Mouse (Mus musculus) hindbrain, embryonic 15.5 days (tissue): Measurements from ENCODE around the gene Fam110a. TPM values are rescaled to one million over a fixed set of nuclear protein-coding genes. Genes with fewer than 3 reads are reported as not detected.

ENCODE experiments used
- ATAC-seq: fragments of 200-750 bp; cut with Nextera tagmentation; 2 replicates; pipeline ENCODE4 v1.8.0; 2017; ENCODE audit warnings: low read depth, moderate number of reproducible peaks, moderate TSS enrichment; ENCODE audit not compliant: low FRiP score
- H3K27ac ChIP-seq: fragments of 300-500 bp; sonication (generic); replicated peaks from 2 replicates; pipeline ENCODE4 v1.5.1; 2015; ENCODE audit warnings: mild to moderate bottlenecking, inconsistent platforms
- H3K27me3 ChIP-seq: fragments of 300-500 bp; sonication (generic); 2 replicates; pipeline ENCODE4 v1.6.1; 2015; ENCODE audit warnings: control low read depth, inconsistent platforms
- H3K36me3 ChIP-seq: fragments of 300-500 bp; sonication (generic); 2 replicates; pipeline ENCODE4 v1.6.1; 2015; ENCODE audit warnings: control low read depth, inconsistent platforms
- H3K4me1 ChIP-seq: fragments of 300-500 bp; sonication (generic); replicated peaks from 2 replicates; pipeline ENCODE4 v1.6.1; 2015; ENCODE audit warnings: control low read depth, inconsistent platforms
- H3K4me2 ChIP-seq: fragments of 300-500 bp; sonication (generic); 2 replicates; pipeline ENCODE4 v1.6.1; 2015; ENCODE audit warnings: moderate library complexity, mild to moderate bottlenecking, inconsistent platforms
- H3K4me3 ChIP-seq: fragments of 300-500 bp; sonication (generic); 2 replicates; pipeline ENCODE4 v1.5.1; 2015; ENCODE audit warnings: mild to moderate bottlenecking, inconsistent platforms
- H3K9ac ChIP-seq: fragments of 300-500 bp; sonication (generic); 2 replicates; pipeline ENCODE4 v1.6.1; 2015; ENCODE audit warnings: inconsistent platforms
- H3K9me3 ChIP-seq: fragments of 300-500 bp; sonication (generic); 2 replicates; pipeline ENCODE4 v1.6.1; 2016; ENCODE audit warnings: control low read depth, inconsistent platforms
- WGBS: fragments of 180-500 bp; shearing (Covaris S2); methylation state at CpG from one replicate; pipeline ENCODE4 v1.1.7; 2015; 5-methylcytosine and 5-hydroxymethylcytosine counted together
- polyA plus RNA-seq: library from polyadenylated mRNA; unstranded; fragments of >200 nt; fragmentation: Nextera tagmentation; extraction: Ambion mirVana; gene quantifications from 2 replicates; pipeline ENCODE4 v1.2.1, GENCODE M21; 2015

Fam110a gene
- polyA plus RNA-seq, 1 experiment from 2014 or later = 48.3 TPM

DNA sequence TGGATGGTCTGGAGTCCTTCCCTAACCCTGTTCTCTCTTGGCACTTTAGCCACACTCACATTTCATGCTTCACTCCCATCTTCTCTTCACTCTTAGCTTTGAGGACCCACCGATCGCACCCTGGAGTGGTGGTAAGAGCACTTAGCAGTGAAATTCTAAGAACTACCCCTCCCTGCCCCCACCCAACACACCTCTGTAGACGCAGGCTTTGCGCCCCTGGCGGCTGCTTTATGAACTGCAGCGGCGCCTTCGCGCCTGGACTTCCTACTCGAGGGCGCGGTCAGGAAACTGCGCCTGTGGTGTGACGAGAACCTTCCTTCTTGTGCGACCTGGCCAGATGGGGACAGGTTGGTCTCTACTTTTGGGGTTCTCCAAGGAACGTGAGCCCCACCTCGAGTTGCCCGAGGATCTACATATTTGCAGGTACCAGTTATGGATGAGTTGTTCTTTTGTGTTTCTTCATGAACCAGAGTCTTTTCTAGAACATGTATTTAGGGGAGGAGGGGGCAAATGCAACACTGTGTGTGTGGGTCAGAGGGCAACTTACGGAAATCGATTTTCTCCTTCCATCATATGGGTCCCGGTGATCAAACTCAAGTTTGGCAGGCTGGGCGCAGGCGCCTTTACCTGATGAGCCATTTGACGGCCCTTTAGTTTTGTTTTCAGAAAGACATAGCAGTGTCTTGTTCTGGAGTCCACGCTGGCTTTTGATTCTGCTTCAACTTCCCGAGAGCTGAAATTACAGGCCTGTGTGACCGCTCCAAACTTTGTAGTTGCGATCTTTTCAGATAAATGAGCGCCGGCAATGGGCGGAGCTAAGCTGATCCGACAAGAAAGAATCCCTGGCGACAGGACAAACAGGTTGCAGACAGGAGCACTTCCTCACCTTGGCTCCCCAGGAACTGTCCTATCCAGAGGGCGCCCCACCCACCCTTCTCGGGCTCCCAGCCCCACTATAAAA lies 16.5 kb upstream of the Fam110a start, which contains the start of gene Slc52a3:
TSS of gene Slc52a3 (plus strand) at position 283 of the 961 bp plus-strand sequence.
- Histone ChIP-seq H3K4me1 (peaks cover 12% of the 10 kb centered on the region), H3K4me3 (no peak within 1 kb of the TSS), H3K9me3 (no peaks in the 10 kb centered on the region), H3K36me3 (no peaks in the 10 kb centered on the region), H3K4me2 (peak within 1 kb of the TSS; percentile 5; the same call in 1 of the 2 replicates), H3K27me3 (peaks cover 42% of the 10 kb centered on the region), H3K27ac (no peak within 1 kb of the TSS), H3K9ac (no peak within 1 kb of the TSS)
- 9% methylated on average over 35 of the region's 35 CpGs for WGBS
- ATAC-seq = no peak

DNA sequence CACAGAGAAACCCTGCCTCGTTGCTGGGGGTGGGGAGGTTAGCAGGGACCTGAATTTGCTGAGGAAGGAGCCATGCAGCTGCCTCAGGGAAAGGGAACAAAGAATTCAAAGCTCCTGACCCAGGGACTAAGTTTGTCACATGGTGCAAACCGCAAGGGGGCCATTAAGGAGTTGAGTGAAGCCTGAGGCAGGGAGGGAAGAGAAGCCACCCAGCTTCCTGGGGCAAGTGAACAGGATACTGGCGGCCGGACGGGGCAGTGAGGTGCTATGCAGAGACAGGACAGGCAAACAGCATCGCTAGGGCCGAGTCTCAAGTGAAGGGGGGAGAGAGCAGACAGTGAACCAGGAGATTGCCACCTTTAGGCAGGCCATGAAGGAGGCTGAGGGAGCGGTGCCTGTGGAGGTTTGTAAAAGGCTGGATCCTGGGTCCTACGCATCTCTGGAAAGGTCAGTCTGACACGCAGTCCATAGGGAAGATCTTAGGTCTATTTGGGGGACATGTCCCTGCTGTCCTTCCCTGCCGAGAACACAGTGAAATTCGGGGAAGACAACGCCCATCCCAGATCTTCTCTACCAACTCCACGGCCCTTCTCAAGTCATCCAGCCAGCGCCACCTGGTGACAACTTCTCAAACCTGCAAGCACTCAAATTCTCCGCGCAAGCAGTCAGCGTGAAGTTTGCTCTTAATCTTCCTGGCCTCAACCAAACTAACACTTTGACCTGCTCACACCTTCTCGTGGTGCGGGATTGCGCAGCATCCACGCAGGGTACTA lies 14.5 kb upstream of the Fam110a start:
- Histone ChIP-seq H3K9me3 (no peaks in the 10 kb centered on the region), H3K36me3 (no peaks in the 10 kb centered on the region), H3K27ac (no peak overlapping the region), H3K27me3 (peaks cover 32% of the 10 kb centered on the region), H3K4me1 (peaks cover 16% of the 10 kb centered on the region; the same call in 1 of the 2 replicates), H3K9ac (no peak overlapping the region), H3K4me2 (peak overlapping the region; percentile 54), H3K4me3 (0 out of 2 replicates have a peak overlapping the region, but pooled peaks have one; percentile 14)
- WGBS = 8% methylated on average over 22 of the region's 22 CpGs
- ATAC-seq = peak; percentile 36; the same call in 1 of the 2 replicates

DNA sequence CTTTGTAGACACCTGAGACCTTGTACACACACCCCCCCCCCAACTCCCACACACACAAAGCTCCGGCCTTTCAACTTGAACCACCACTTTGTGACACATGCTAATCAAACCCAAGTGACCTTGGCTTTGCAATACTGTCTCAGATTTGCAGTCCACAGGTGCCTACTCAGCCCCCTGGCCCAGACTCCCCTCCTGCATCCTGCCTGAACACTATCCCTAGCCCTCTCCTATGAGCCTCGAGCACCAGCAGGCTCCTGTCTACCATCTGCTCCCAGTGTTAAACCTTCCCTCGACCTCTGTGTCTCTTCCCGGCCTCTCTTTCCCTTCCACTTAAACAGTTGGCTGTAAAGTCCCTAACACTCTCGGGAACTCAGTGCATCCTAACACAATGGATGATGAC lies 11.4 kb upstream of the Fam110a start:
- H3K4me2 ChIP-seq = no peak overlapping the region
- no peak overlapping the region for H3K27ac ChIP-seq
- WGBS = 22% methylated on average over 5 of the region's 5 CpGs
- no peak overlapping the region for H3K9ac ChIP-seq
- H3K9me3 ChIP-seq = no peaks in the 10 kb centered on the region
- peaks cover 15% of the 10 kb centered on the region; the same call in 1 of the 2 replicates for H3K4me1 ChIP-seq
- ATAC-seq = peak; percentile 43
- H3K36me3 ChIP-seq = no peaks in the 10 kb centered on the region
- H3K27me3 ChIP-seq = peaks cover 15% of the 10 kb centered on the region
- H3K4me3 ChIP-seq = no peak overlapping the region

DNA sequence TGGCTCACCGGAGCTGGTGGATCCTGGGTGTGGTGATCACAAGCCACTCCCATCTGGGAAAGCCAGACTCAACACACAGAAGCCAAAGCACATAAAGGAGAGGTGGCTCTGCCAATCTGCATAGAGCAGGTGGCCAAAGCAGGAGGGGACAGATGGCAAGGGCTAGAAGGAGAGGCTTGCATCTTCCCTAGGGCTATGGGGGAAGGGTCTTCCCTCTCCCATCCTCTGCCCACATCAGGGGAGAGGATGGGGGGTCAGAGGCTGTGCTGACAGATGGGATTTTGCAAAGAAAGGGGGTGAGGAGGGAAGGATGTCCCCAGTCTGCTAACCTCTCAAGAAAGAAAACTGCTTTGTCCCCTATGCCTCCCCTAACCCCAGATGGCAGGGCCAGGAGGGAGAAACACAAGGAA lies 11.0 kb upstream of the Fam110a start:
- 16% methylated on average over 1 of the region's 1 CpGs for WGBS
- peaks cover 11% of the 10 kb centered on the region for H3K27me3 ChIP-seq
- H3K27ac ChIP-seq = no peak overlapping the region
- H3K9me3 ChIP-seq = no peaks in the 10 kb centered on the region
- no peak overlapping the region for H3K4me2 ChIP-seq
- H3K9ac ChIP-seq = no peak overlapping the region
- H3K36me3 ChIP-seq = no peaks in the 10 kb centered on the region
- H3K4me3 ChIP-seq = no peak overlapping the region
- peak; percentile 67; the same call in 1 of the 2 replicates for ATAC-seq
- H3K4me1 ChIP-seq = peaks cover 12% of the 10 kb centered on the region; the same call in 1 of the 2 replicates

DNA sequence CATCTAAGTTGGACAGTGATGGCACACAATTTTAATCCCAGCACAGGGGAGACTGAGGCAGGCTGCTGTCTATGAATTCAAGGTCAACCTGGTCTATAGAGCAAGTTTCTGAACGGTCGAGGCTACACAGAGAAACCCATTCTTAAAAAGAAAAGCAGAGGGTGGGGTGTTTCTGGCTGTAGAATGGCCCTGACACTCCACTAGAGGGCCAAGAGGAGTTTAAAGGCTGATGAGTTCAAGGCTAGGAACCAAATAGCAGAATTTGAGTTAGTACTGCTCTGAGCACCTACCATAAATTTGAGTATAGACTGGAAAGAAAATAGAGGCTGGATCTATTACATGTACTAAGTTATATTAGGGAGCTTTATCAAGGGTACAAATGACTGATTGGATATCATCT lies 9.0 kb upstream of the Fam110a start:
- H3K9me3 ChIP-seq = no peaks in the 10 kb centered on the region
- H3K4me2 ChIP-seq = no peak overlapping the region
- 0 out of 2 replicates have a peak, but pooled peaks cover 7% of the 10 kb centered on the region for H3K4me1 ChIP-seq
- WGBS = 69% methylated on average over 2 of the region's 2 CpGs
- H3K9ac ChIP-seq = no peak overlapping the region
- no peaks in the 10 kb centered on the region for H3K27me3 ChIP-seq
- no peaks in the 10 kb centered on the region for H3K36me3 ChIP-seq
- no peak overlapping the region for H3K27ac ChIP-seq
- H3K4me3 ChIP-seq = no peak overlapping the region
- ATAC-seq = no peak

DNA sequence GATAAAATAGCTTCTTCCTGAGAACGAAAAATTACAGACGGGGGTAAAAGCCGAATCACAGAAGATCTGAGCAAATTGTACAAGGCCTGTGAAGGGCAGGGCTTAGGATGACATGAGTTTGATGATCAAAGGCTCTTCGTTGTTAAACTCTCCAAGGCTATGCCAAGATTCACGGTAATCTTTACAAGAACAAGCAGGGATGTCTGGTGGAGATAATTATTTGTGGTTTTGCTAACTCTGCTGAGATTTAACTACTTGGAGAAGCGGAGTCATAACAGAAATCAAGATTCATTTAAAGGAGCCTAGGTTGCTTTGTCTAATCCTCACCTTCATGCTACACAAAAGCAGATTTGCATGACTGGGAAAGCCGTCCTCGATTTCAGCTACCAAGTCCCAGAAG lies 6.9 kb upstream of the Fam110a start:
- 88% methylated on average over 8 of the region's 8 CpGs for WGBS
- no peak overlapping the region for H3K4me2 ChIP-seq
- H3K9ac ChIP-seq = no peak overlapping the region

DNA sequence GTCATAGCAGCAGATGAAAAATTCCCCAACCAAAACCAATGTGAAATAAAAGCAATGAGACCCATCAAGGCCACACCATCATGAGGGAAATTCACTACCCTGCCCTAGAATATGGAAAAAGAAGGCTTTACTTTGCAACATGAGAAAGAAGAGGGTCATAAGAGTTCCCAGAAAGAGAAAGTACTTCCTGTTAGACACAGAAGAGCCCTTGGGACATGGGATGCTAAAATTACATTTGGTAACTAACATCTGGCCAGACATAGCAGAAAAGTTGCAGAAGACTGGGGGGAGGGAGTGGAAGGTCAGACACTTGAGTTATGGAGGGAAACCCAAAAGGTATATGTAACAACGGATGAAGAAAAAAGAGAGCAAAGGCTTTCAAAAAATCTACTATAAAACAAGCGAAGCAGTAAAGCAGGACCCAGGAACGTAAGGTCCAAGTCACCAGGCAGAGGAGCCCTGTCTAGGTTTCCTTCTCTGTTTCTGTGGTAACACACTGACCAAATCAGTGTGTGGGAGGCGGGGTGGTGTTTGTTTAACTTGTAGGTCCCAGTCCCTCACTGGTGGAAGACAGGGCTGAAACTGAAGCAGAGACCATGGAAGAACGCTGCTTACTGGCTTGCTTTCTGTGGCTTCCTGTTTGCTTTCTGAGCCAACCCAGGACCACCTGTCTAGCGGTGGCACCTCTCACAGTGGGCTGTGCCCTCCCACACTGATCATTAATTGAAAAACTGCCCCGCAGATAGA lies 5.6 kb upstream of the Fam110a start:
- Histone ChIP-seq H3K27me3 (no peaks in the 10 kb centered on the region), H3K4me1 (peaks cover 2% of the 10 kb centered on the region), H3K4me2 (no peak overlapping the region), H3K36me3 (no peaks in the 10 kb centered on the region), H3K27ac (no peak overlapping the region), H3K9me3 (no peaks in the 10 kb centered on the region), H3K9ac (no peak overlapping the region), H3K4me3 (no peak overlapping the region)
- WGBS = 70% methylated on average over 7 of the region's 7 CpGs
- no peak for ATAC-seq

More for the DNA sequence above, 6.9 kb upstream of the Fam110a start:
- H3K36me3 ChIP-seq = no peaks in the 10 kb centered on the region
- 0 out of 2 replicates have a peak, but pooled peaks cover 7% of the 10 kb centered on the region for H3K4me1 ChIP-seq
- no peak overlapping the region for H3K4me3 ChIP-seq
- no peaks in the 10 kb centered on the region for H3K27me3 ChIP-seq
- no peak overlapping the region for H3K27ac ChIP-seq
- ATAC-seq = no peak
- no peaks in the 10 kb centered on the region for H3K9me3 ChIP-seq

DNA sequence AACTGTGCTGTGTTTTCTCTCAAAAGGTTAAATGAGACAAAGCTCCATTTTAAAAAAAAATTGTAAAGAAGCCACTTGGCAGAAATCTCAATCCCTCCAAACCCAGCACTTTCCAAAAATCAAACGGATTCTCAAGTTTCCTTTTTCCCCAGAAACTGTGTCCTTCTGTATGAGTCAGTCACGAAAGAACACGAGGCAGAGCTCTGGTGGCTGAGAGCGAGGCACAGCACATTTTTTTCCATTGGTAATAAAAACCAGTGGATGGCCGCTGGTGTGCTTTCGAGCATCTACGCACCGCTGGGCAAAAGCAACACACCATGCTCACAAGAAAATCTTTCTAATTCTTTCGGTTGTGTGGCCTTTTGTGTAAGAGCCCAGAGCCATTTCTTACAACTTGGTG lies 4.0 kb upstream of the Fam110a start:
- peaks cover 13% of the 10 kb centered on the region for H3K4me1 ChIP-seq
- H3K27ac ChIP-seq = no peak overlapping the region
- ATAC-seq = no peak
- H3K27me3 ChIP-seq = no peaks in the 10 kb centered on the region
- no peak overlapping the region for H3K4me3 ChIP-seq
- H3K4me2 ChIP-seq = no peak overlapping the region
- no peaks in the 10 kb centered on the region for H3K36me3 ChIP-seq
- H3K9ac ChIP-seq = no peak overlapping the region
- no peaks in the 10 kb centered on the region for H3K9me3 ChIP-seq
- 68% methylated on average over 9 of the region's 9 CpGs for WGBS

DNA sequence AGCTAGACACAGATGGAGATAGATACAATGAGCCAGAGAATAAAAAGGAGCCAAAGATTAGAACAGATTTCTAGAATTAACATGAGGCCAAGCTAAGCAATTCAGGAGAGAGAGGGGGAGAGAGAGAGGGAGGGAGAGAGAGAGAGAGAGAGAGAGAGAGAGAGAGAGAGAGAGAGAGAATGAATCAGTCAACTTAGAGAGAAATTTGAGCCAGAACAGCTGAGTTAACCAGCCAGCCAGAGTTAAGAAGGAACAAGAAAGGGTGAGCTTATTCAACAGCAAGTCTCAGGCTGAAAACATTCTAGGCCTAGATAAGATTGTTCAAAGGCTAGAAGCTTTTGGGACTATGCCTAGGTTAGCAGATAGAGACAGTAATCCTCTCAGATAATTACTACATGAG lies 2.5 kb upstream of the Fam110a start:
- no peak overlapping the region for H3K9ac ChIP-seq
- no peaks in the 10 kb centered on the region for H3K9me3 ChIP-seq
- no peaks in the 10 kb centered on the region for H3K27me3 ChIP-seq
- ATAC-seq = no peak
- no peaks in the 10 kb centered on the region for H3K36me3 ChIP-seq
- H3K27ac ChIP-seq = no peak overlapping the region
- H3K4me3 ChIP-seq = no peak overlapping the region
- H3K4me1 ChIP-seq = peaks cover 27% of the 10 kb centered on the region
- no peak overlapping the region for H3K4me2 ChIP-seq

DNA sequence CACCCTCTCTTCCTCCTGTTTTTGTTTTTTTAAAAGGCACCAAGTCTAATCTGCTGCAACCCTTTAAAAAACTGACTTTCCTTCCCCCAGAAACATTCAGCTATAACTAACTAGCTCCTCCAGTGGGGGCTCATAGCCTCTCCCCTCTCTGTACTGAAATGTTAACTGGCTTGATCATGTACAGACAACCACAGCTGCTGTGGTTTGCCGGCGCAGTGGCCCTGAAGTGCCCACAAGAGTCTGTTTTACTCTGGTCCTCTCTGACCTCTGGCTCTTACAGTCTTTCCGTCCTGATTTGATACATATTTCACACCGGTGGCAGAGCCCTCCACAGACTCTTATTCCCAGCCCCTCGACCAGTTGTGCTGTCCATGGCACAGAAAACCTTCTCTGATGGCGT lies 1.2 kb upstream of the Fam110a start:
- Histone ChIP-seq H3K27me3 (no peaks in the 10 kb centered on the region), H3K4me1 (peaks cover 29% of the 10 kb centered on the region), H3K27ac (no peak overlapping the region), H3K9me3 (no peaks in the 10 kb centered on the region), H3K36me3 (no peaks in the 10 kb centered on the region), H3K4me3 (no peak overlapping the region), H3K9ac (no peak overlapping the region), H3K4me2 (no peak overlapping the region)
- 75% methylated on average over 6 of the region's 6 CpGs for WGBS
- no peak for ATAC-seq

DNA sequence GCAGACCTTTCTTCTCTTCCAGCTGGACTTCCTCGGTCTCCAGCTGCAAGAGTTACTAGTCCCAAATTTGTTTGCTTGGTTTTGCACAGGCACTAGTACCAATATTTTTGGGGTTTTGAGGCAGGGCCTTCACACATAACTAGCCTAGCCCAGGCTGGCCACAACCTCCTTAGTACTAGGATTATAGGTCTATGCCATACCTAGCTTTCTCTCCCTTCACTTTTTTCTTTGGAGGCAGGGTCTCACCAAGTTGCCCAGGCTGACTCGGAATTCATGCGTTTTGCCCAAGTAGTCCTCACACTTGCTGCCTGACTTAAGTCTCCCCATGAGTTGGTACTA lies 305 bp upstream of the Fam110a start:
- Histone ChIP-seq H3K4me2 (peak overlapping the region; percentile 84), H3K27me3 (no peaks in the 10 kb centered on the region), H3K9me3 (no peaks in the 10 kb centered on the region), H3K27ac (peak overlapping the region; percentile 66), H3K36me3 (no peaks in the 10 kb centered on the region), H3K4me1 (peaks cover 29% of the 10 kb centered on the region), H3K4me3 (peak overlapping the region; percentile 54), H3K9ac (peak overlapping the region; percentile 52; the same call in 1 of the 2 replicates)
- WGBS = 27% methylated on average over 3 of the region's 3 CpGs
- ATAC-seq = peak; percentile 28
